Mouse (Mus musculus): ENCODE results near the gene Gpr137b.
A peak's percentile ranks its signal among the peaks of the same experiment; 100 is the strongest.
"Not testable (repeated sequence)": the region's sequence is repeated elsewhere in the genome, so short reads cannot be mapped to it uniquely, and the experiment has no call there.

The Gpr137b gene

DNA sequence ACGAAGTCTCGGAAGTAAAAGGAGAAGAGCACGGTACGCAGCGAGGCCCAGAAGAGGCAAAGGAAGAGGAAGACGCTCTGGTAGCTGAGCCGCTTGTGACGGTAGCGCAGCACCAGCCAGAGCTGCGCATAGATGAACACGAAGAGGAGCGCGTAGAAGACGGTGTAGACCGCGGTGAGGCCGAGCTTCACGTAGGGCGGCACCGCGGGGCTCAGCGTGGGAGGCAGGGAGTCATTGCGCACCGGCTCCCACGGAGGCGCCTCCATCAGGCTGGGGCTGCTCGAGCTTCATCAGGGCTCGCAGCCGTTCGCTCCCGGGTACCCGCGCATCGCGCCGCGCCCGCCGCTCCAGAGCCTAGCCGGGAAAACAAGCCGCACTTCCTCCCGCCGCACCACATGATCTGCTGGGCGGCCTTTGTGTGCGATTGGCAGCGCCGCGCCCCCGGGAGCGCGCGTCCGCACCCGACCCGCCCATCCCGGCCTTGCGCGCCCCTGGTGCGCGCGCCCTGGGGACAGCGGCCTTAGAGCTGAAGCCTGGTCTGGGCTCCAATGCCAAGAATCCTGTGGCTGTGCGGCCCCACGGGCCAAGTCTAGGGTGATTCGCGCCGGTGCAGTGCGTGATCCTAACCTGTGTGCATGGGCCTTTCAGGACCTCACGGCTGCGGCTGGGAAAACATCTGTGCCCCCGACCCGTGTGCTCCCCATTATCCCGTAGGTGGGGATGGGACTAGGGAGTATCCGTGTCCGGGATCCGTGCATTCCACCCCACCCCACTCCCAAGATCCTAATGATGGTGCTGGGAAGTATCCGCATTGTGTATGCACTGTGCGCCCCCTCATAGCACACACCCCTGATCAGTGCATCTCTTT lies at the start of gene Gpr137b:
Gene Gpr137b, minus strand, starts transcription at position 787 of the 868 bp plus-strand sequence.
- DNase-seq (ENCODE audit: low spot score) = peak; percentile 27

DNA sequence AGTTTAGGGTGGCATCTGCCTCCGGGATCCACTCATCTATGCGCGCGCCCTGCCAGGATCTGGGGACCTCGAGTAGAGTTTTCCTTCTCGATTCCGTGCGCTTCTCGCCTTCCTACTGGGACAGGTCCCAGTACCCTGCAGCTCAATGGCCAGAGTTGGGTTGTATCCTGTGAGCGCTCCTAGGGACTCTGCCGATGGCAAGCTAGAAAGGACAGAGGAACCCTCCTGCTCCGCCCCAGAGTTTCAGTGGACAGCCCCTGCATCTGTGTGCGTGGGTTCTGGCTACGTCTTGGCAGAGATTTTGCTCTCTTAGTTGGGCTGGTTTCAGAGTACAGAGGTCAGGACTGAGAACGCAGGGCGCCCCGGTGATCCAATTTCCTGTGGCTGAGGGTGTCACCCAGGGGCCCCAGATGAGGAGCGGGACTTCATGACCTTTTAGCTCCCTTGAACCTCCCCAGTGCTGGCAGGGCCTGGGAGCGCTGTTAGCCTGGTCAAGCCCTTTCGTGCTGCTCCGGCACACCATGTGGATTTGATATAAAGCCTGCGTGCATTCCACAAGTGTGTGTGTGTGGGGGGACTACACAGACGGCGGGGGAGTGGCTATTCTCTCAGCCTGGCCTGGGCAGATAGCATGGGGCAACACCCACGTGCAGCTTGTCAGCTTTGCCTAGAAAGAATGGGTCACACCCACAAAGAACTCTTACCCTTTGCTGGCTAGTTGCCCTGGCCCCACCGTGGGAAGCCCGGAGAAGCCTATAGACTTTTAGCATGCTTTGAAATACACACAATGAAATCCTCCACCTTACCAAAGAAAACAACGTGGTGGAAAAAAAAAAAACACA lies 44.5 kb upstream of the Gpr137b start:
- DNase-seq (ENCODE audit: low spot score) = not testable (repeated sequence)

DNA sequence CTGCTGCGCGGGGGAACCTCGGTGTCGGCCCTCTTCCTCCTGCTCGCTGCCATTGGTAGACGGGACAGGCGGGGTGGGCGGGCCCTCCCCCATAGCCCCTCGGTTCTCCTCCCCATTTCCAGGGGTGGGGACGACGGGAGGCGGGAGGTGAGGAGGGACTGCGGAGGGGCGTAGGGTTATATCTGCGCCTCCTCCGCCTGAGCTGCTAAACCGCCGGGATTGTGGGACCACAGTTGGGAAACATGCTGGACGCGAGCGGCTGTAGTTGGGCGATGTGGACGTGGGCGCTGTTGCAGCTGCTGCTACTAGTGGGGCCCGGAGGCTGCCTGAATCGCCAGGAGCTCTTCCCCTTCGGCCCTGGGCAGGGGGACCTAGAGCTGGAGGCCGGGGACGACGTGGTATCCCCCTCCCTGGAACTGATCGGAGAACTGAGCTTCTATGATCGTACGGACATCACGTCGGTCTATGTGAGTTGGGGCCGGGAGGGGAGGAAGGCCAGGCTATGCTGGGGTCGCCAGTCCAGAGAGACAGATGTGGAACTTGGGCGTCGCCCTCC lies 43.7 kb upstream of the Gpr137b start, which contains the start of gene Nid1:
Gene Nid1, plus strand, starts transcription at position 92 of the 556 bp plus-strand sequence.
- not testable (repeated sequence) for DNase-seq (ENCODE audit: low spot score)

DNA sequence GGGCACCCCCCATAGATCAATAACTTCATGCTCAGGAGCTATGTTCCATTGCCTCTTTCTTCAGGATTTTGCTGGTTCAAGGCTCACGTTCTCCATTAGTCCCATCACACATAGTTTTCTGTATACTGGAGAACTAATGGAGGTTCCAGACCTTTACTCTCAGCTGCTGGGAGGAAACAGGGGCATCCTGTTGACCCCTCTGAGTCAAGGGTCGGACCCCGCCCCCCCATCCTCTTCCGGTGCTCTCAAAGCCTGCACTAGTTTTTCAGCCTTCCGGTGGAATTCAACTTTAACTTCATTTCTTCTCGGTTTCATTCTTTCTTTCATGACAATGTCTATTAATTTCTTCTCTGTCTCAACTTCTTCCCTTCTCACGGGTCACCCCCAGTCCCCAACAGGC lies 42.3 kb upstream of the Gpr137b start:
- not testable (repeated sequence) for DNase-seq (ENCODE audit: low spot score)

DNA sequence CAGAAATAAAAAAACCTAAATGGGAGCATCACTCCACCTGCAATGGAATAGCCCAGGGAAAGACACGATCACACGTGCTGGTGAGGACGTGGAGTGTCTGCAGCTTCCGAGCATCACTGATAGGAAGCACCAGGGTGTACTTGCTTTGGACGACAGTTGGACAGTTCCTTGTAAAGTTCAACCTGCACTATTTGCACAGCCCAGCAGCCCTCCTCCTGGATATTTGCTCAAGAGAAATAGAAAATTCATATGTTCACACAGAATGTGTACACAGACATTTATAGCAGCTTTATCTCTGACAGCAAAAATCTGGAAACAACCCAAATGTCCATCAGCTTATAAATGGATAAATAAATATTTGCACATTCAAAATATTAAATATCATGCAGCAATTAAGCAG lies 29.5 kb upstream of the Gpr137b start:
- not testable (repeated sequence) for DNase-seq (ENCODE audit: low spot score)

DNA sequence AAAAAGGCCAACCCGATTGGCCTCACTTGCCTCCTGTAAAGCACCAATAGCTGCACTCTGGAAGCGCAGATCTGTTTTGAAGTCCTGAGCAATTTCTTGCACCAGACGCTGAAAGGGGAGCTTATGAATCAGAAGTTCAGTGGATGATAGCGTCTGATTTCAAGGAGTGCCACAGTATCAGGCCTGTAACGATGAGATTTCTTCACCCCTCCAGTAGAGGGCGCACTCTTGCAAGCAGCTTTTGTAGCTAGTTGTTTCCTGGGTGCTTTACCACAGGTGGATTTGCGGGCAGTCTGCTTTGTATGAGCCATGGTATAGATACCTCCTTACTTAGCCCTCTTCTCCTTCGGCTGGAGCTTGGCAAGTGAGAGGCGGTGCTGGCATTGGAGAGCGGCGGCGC lies 25.0 kb upstream of the Gpr137b start:
- not testable (repeated sequence) for DNase-seq (ENCODE audit: low spot score)

DNA sequence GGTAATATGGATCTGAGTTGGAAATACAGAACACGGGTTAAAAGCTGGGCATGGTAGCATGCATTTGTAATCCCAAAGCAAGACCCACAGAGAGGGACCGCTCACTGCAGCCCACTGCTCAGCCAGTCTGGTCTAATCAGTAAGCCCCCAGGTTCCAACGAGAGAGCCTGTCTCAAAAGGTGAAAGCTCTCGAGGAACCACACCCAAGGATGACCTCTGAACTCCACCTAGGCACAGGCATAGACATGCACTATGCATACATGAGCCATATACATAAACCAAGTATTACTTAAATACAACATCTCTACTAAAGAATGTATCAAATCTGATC lies 22.2 kb upstream of the Gpr137b start:
- DNase-seq (ENCODE audit: low spot score) = not testable (repeated sequence)

DNA sequence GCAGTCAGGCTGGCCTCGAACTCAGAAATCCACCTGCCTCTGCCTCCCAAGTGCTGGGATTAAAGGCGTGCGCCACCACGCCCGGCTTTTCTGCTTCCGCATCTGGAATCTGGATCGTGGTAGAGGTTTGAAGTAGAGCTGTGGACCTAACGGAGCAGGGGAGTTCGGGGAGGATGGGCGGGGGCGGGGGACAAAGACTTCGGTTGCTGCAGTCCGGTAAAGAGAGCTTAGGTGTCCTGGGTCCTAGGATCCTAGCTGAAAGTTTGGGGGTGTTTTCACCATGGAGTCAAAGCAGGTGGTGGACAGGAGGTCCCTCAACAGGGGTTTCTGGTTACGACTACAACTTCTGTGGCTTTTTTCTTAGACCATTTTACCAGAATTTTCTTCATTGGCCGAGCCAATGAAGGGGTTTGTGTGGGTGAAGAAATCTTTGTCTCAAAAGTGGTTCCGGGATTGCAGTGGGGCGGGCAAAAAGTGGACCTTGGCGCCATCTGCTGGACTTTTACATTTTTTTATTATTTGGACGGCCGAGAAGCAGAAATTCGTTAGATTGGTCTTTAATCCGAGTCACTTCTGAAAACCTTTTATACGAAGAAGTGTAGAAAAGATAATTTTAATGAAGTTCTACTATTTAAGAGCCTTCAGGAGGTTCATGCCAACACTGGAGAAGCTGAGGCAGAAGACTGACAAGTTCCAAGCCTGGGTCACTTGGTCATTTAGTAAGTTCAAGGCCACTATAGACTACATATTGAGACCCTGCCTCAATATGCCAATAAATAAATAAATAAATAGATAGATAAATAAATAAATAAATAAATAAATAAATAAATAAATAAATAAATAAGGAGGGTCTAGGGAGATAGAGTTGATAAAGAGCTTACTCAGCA lies 21.5 kb upstream of the Gpr137b start:
- peak; percentile 36 for DNase-seq (ENCODE audit: low spot score)

DNA sequence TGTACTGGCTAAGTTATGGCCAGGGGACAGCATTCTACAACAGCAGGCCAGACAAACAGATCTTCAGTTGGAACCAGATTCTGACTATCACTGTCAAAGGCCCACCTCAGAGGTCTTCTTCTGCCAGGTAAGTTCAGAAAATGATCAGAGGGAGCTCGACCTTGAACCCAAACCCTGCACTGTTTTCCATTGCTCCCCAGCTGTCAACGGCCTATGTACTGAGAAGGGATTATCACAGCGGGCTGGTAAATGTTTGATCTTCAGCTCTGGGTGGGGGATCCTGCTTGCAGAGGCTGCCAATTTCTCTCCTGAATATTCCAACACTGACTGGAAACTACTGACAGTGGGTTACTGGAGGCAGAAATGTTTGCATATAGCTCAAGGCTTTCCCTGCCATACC lies 20.4 kb upstream of the Gpr137b start:
- no peak for DNase-seq (ENCODE audit: low spot score)

DNA sequence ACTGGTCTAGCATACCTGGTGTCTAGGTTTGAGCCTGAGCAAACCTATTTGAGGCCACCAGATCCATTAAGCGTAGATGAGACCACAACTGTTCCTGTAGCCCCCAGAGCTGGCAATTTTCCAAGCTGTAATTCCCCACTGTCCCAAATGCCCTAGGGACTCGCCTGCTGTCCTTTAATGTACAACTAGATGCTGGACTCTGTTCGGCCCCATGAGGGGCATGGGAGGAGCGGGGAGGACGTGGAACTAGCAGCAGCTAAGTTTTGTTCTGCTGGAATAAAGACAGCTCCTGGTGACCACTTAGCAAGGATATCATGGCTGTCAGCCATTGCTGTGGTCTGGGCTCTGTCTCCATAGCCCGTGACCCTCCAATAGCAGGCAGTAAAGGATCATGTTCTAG lies 11.7 kb upstream of the Gpr137b start:
- not testable (repeated sequence) for DNase-seq (ENCODE audit: low spot score)

DNA sequence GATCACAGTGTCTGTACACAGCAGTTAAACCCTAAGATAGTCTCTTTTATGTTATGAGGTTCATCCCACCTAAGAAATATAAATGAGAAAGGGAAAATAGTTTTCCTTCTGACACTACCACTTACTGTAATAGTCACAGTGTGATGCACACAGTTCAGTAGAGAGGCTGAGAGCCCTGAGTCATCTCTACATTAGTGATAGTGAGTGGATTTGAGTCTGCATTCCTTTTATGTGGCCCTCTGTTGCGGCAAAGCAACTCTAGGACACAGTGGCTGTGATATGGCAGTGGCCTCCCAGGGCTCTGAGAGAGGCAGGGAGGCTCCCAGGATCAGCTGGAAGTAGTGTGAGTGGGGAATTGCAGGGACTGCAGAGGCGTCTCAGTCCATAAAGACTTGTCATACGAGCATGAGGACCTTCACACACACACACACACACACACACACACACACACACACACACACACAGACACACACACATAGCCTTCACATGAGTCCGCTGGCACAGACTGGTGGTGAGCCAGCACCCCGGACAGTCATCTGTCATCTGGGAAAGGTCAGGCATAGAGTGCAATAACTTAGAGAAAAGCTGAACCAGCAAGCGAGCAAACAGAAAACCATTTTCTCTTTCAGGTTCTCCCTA lies 10.8 kb upstream of the Gpr137b start:
- DNase-seq (ENCODE audit: low spot score) = not testable (repeated sequence)

DNA sequence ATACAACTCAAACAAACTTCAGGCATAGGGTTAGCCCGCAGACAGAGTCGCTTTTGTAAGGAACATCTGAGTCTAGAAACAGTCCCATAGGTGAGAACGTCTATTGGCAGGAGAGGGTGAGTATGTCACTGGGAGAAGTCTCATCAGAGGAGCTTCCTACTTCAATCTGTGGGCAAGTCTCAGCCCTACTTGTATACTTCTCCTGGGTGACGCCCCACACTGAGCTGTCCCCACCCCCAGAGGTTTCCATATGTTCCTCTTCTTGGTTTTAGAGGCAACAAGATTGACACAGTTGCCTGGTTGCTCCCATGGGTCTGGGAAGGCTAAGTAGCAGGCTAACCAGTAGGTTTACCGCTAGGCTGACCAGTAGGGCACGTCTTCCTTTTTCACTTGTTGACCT lies 10.0 kb upstream of the Gpr137b start:
- not testable (repeated sequence) for DNase-seq (ENCODE audit: low spot score)

DNA sequence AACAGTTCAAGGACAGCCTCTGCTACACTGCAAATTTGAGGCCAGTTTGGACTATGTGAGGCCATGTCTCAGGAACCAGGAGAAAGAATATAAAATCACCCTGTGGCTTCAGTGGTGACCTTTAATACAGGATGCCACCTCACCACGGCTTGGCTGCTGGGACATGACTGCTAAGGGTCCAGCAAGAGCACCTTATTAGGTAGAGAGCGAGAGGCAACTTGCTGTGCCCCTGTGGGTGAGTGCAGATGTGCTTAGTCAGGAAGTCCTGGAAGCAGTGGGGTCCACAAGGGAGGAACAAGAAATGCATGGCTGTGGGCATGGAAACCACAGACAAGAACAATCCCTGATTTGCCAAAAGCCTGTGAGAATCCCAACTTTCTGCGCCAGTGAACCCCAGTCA lies 9.6 kb upstream of the Gpr137b start:
- not testable (repeated sequence) for DNase-seq (ENCODE audit: low spot score)

DNA sequence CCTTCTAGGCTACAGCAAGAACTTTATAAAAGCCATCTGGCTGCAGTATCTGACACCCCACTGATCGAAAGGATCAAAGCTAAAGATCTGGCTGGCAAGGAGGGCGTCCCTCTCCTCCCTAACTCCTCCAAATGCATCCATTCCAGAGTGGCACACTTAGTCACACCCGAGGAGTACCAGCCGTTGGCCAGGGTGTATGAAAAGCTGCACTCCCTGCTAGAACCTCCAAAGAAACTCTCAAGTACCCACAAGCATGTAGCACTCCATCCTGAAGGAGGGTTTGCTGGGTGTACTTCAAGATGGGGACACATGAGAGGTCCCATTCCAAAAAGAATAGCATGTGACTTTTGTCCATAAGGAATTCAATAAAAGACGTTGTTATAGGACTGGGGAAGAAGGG lies 9.0 kb upstream of the Gpr137b start:
- not testable (repeated sequence) for DNase-seq (ENCODE audit: low spot score)

DNA sequence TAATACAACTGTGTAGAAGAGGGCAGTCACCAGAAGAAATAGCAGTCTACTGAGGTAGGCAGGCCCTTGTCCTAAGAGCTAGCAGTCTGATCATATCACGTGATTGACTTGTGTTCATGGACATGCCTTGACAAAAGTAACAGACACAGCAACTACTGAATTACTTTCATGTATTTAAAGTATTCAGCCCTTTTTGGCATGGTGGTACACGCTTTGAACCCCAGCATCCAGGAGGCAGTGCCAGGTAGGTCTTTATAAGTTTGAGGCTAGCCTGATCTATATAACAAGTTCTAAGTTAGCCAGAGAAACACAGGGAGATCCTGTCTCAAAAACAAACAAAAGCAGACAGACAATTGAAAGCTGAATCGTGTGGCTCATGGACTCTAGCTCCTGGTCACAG lies 7.0 kb upstream of the Gpr137b start:
- not testable (repeated sequence) for DNase-seq (ENCODE audit: low spot score)

DNA sequence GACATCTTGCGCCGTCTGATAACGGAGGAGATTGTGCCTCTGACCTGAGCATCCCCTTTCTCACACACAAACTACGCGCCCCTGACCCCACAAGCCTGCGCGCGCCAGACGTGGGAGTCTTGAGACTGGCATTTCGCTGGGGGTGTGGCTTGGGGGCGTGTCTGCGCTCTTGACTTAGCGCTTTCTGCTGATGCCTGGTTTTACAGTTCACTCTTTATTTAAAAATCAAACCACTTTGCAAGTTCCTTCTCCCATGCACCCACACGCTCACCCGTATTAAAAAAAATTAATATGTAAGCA lies 232 bp upstream of the Gpr137b start:
- not testable (repeated sequence) for DNase-seq (ENCODE audit: low spot score)

DNA sequence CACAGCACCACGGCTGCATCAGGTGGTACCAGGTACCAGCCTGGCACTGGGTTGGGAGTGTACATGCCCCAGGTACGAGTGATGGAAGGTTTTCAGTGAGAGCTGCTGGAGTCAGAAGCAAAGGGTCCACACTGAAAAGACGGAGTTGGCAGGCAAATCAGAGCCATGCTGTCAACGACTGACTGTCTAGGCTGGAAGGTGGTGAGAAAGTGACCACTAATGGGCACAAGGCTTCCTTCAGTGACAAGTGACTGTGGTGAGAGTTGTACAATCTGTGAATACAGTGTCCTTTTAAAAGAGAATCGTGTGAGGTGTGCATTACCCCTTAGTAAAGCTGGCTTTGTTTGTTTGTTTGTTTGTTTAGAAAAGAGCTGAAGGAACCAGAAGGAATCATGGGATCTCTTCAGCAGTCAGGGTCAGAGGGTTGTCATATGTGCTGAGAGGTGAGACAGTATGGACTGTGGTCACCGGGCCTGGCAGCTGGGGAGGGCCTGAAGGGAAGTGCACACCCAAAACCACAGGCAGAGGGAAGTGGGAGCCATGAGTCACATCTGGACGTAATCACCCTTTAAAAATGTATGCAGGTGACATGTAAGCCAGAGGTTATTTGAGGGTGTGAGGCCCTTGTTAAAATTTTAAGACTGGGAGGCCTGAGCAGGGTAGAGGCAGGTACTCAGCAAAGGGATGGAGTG lies 15.5 kb downstream of the Gpr137b start:
- DNase-seq (ENCODE audit: low spot score) = not testable (repeated sequence)

DNA sequence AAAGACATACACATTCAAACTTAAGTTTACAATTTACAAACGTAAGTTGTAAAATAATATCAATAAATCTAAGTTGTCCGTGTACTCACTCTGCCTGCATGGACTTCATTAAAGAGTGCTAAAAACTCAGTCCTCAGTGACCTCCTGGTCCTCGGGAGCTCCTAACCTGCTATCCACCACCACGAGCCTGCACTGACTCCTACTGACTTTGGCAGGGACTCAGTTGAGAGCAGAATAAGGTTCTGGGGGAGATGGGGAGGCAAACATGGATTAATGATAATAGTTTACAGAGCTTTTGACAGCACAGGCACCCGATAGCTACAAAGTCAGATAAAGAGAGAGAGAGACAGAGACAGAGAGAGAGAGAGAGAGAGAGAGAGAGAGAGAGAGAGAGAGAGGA lies 16.6 kb downstream of the Gpr137b start:
- no peak for DNase-seq (ENCODE audit: low spot score)

DNA sequence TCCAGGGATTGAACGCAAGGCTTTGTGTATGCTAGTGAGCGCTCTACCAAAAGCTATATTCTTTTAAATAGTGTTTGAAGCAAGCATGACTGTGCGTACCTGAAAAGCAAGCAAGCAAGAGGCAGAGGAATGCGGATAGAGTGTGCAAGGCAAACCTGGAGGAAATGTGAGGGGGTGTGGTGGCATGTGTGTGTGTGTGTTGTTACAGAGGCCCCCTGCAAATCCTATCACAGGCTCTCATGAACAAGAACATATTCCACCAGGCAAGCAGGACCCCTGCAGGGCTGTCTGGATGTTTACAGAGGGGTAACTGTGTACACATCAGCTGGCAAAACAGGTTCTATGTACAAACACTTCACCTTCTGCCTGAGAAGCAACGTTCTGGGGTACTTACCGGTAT lies 19.8 kb downstream of the Gpr137b start:
- DNase-seq (ENCODE audit: low spot score) = not testable (repeated sequence)

DNA sequence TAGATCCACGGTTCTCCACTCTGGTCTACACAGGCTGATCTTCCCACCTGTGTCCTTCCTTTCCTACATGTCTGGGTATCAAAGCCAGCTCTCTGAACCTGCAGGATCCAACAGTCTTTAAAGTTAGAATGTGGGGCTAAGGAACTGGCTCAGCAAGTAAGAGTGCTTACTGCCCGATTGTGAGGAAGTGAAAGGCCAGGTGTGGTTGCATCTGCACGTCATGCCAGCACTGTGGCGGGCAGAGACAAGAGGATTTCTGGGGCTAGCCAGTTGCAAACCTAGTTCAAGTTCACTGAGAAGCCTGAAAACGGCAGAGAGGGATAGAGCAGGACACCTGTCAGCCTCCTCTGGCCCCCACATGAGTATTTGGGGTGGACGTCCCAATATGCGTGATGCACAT lies 22.4 kb downstream of the Gpr137b start:
- not testable (repeated sequence) for DNase-seq (ENCODE audit: low spot score)

DNA sequence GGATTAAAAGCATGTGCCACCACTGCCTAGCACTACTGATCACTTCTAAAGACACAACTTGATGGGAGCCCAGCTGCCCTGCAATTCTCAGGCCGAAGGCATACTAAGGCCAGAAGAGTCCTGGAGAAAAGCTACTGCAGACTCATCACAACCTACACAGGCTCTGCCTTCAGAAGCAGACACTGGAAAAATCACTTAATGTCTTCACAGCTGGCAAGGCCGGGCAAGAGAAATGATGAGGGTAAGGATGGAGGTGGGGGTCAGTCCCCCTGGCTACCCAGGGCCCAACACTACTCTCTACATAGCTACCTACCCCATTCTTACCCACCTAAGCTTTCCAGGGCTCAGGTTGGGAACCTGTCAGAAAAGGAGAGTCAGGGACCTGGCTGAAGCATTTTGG lies 27.4 kb downstream of the Gpr137b start:
- DNase-seq (ENCODE audit: low spot score) = not testable (repeated sequence)

All from layer of hippocampus, adult 9-10 months (tissue).